Mouse (Mus musculus): ENCODE results near the gene Cnih4.

DNA sequence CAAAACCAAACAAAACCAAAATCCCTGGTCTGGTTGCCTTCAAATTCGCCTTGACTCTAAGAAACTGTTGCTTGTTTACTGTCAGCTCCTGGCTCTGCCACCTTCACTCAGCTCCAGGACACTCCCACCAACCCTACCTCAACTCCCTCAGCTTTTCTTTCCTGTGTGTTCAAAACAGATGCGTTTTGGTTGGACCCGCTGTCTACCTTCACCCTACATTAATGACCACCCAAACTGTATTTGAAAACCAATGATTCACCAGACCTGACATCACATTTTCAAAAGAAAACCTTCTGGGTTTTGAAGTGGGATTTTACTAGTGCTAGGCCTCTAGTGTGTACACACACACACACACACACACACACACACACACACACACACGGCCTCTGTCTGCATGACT, 65.7 kb downstream of the Cnih4 start:
- TF ChIP-seq CTCF (IDR thresholded peaks at IDR 0.05) (no peak), EP300 (IDR thresholded peaks at IDR 0.05) (no peak)
